In genomic region chr8:111929648-111930344, GRCm38 (mm10) we compare ENCODE assay signal across 21 mouse cellular contexts. TPM values are rescaled to one million over a fixed set of nuclear protein-coding genes. Genes with fewer than 3 reads are reported as not detected.
DNase-seq lines count a peak whose midpoint lies in the region; ATAC-seq lines count a peak whose summit lies in the region.
"Had no signal": no experiment of that assay in that cellular context is flagged by ENCODE, and none has a peak within 500 bp of the region (broad histone marks: within the 10 kb centered on the region; RNA-seq: fewer than 3 reads in every experiment).

No protein-coding gene starts in this region.

- no peaks in the 10 kb centered on the region for H3K9me3 ChIP-seq in heart, embryonic 13.5 days
- no peaks in the 10 kb centered on the region for H3K9me3 ChIP-seq in liver, embryonic 13.5 days (replicated peaks)
- no peaks in the 10 kb centered on the region for H3K9me3 ChIP-seq in midbrain, embryonic 10.5 days (replicated peaks)
- H3K9me3 ChIP-seq: forebrain, embryonic 10.5 days; hindbrain, embryonic 13.5 days had no signal

- DNase-seq in heart, adult 9 months (ENCODE audit: low spot score in 2 of 2), result no peak
- peak; percentile 56 for DNase-seq in c-Kit-positive CD71-positive TER-119-negative erythroid progenitor cells, embryonic 14.5 days (ENCODE audit: low read depth)
- DNase-seq in liver, embryonic 13.5 days, result peak; percentile 70
- peak; percentile 43 for DNase-seq in yolk sac, embryonic 10.5 days (ENCODE audit: low spot score)
- no peak for DNase-seq in midbrain, embryonic 10.5 days (ENCODE audit: low spot score)
- DNase-seq in kidney, postnatal 36 days, result no peak
- DNase-seq: adrenal gland, postnatal 14 days; cerebellum, postnatal 25 days; gastrocnemius, postnatal 36 days; kidney, postnatal 10 days; layer of hippocampus, adult 9-11 months; lung, embryonic 14.5 days; right cerebral cortex, postnatal 14 days; thymus, postnatal 36 days had no signal

- WGBS in heart, embryonic 13.5 days, result 46% methylated on average over 8 of the region's 8 CpGs
- 15% methylated on average over 8 of the region's 8 CpGs for WGBS in liver, embryonic 13.5 days (ENCODE audit: insufficient replicate concordance)
- WGBS in midbrain, embryonic 10.5 days, result 74% methylated on average over 8 of the region's 8 CpGs

- H3K27ac ChIP-seq in heart, embryonic 13.5 days (replicated peaks), result peak overlapping the region; percentile 3; the same call in 1 of the 2 replicates
- peak overlapping the region; percentile 96 for H3K27ac ChIP-seq in liver, embryonic 13.5 days
- no peak overlapping the region for H3K27ac ChIP-seq in midbrain, embryonic 10.5 days (replicated peaks)
- H3K27ac ChIP-seq: forebrain, embryonic 10.5 days; hindbrain, embryonic 13.5 days; macrophage had no signal

- ATAC-seq in heart, embryonic 13.5 days (ENCODE audit: extremely low read depth, insufficient number of reproducible peaks, low FRiP score, low TSS enrichment), result no peak
- peak; percentile 88 for ATAC-seq in liver, embryonic 13.5 days (ENCODE audit: low read depth)
- ATAC-seq: intestine, postnatal 0 days had no signal

- H3K4me2 ChIP-seq in heart, embryonic 13.5 days, result no peak overlapping the region
- H3K4me2 ChIP-seq in liver, embryonic 13.5 days, result peak overlapping the region; percentile 62
- H3K4me2 ChIP-seq: hindbrain, embryonic 13.5 days; lung, embryonic 14.5 days had no signal

- H3K4me3 ChIP-seq in heart, embryonic 13.5 days, result no peak overlapping the region
- peak overlapping the region; percentile 30; the same call in 1 of the 2 replicates for H3K4me3 ChIP-seq in liver, embryonic 13.5 days (replicated peaks)
- H3K4me3 ChIP-seq in midbrain, embryonic 10.5 days, result no peak overlapping the region
- H3K4me3 ChIP-seq: forebrain, embryonic 10.5 days; hindbrain, embryonic 13.5 days had no signal

- no peaks in the 10 kb centered on the region for H3K36me3 ChIP-seq in heart, embryonic 13.5 days
- H3K36me3 ChIP-seq in liver, embryonic 13.5 days, result no peaks in the 10 kb centered on the region
- H3K36me3 ChIP-seq in midbrain, embryonic 10.5 days, result 0 out of 2 replicates have a peak, but pooled peaks cover 3% of the 10 kb centered on the region

- H3K27me3 ChIP-seq in heart, embryonic 13.5 days (replicated peaks), result peaks cover 5% of the 10 kb centered on the region; the same call in 1 of the 2 replicates
- H3K27me3 ChIP-seq in liver, embryonic 13.5 days, result no peaks in the 10 kb centered on the region
- no peaks in the 10 kb centered on the region for H3K27me3 ChIP-seq in midbrain, embryonic 10.5 days (ENCODE audit: low read depth, poor library complexity, severe bottlenecking)
- H3K27me3 ChIP-seq: hindbrain, embryonic 13.5 days had no signal

- H3K4me1 ChIP-seq in heart, embryonic 13.5 days, result peaks cover 21% of the 10 kb centered on the region
- H3K4me1 ChIP-seq in liver, embryonic 13.5 days (replicated peaks), result peaks cover 73% of the 10 kb centered on the region
- H3K4me1 ChIP-seq in midbrain, embryonic 10.5 days, result peaks cover 27% of the 10 kb centered on the region

- no peak overlapping the region for H3K9ac ChIP-seq in heart, embryonic 13.5 days
- peak overlapping the region; percentile 62 for H3K9ac ChIP-seq in liver, embryonic 13.5 days
- H3K9ac ChIP-seq: hindbrain, embryonic 13.5 days; lung, embryonic 14.5 days had no signal

RNA-seq across cellular contexts. Expression of gene Tmem231, which starts 3.9 kb away (rescaled TPM):
- polyA plus RNA-seq in heart, embryonic 13.5 days (2015; fragmentation: Nextera tagmentation; extraction: Ambion mirVana), result 5.0 and 5.4 TPM in 2 replicates
- 2.1 and 2.6 TPM in 2 replicates for polyA plus RNA-seq in liver, embryonic 13.5 days (2015; fragmentation: Nextera tagmentation; extraction: Ambion mirVana)
- polyA plus RNA-seq in midbrain, embryonic 10.5 days (2016; fragmentation: Nextera tagmentation; extraction: Ambion mirVana), result 26.7 TPM in 2 replicates

RNA-seq across cellular contexts. Expression of gene Gabarapl2, which starts 10.7 kb away (rescaled TPM):
- polyA plus RNA-seq in heart, embryonic 13.5 days (2015; fragmentation: Nextera tagmentation; extraction: Ambion mirVana), result 186 and 205 TPM in 2 replicates
- polyA plus RNA-seq in liver, embryonic 13.5 days (2015; fragmentation: Nextera tagmentation; extraction: Ambion mirVana), result 185 and 197 TPM in 2 replicates
- 235 and 259 TPM in 2 replicates for polyA plus RNA-seq in midbrain, embryonic 10.5 days (2016; fragmentation: Nextera tagmentation; extraction: Ambion mirVana)

RNA-seq across cellular contexts. Expression of gene Chst5, which starts 19.5 kb away (rescaled TPM):
- 0.17 and 0.19 TPM in 2 replicates for polyA plus RNA-seq in heart, embryonic 13.5 days (2015; fragmentation: Nextera tagmentation; extraction: Ambion mirVana)
- 0.06 TPM in 1 of 2 replicates, not detected in the other for polyA plus RNA-seq in liver, embryonic 13.5 days (2015; fragmentation: Nextera tagmentation; extraction: Ambion mirVana)
- polyA plus RNA-seq in midbrain, embryonic 10.5 days (2016; fragmentation: Nextera tagmentation; extraction: Ambion mirVana), result 2.1 and 2.9 TPM in 2 replicates
- polyA plus RNA-seq: C2C12; heart, postnatal 0 days; macrophage had no signal

RNA-seq across cellular contexts. Expression of gene Tmem170, which starts 53.2 kb away (rescaled TPM):
- 3.4 and 3.8 TPM in 2 replicates for polyA plus RNA-seq in heart, embryonic 13.5 days (2015; fragmentation: Nextera tagmentation; extraction: Ambion mirVana)
- 4.3 and 5.4 TPM in 2 replicates for polyA plus RNA-seq in liver, embryonic 13.5 days (2015; fragmentation: Nextera tagmentation; extraction: Ambion mirVana)
- 10.3 TPM in 2 replicates for polyA plus RNA-seq in midbrain, embryonic 10.5 days (2016; fragmentation: Nextera tagmentation; extraction: Ambion mirVana)

Comparison
In these comparisons a context has a peak if more than half of its experiments do, and no peak if none do; other contexts are left out.
1. DNase-seq: peak in c-Kit-positive CD71-positive TER-119-negative erythroid progenitor cells, embryonic 14.5 days (single experiment), liver, embryonic 13.5 days (single experiment) and yolk sac, embryonic 10.5 days (single experiment); none in heart, adult 9 months (0 of 2), midbrain, embryonic 10.5 days (single experiment) and kidney, postnatal 36 days (0 of 2).